Mouse (Mus musculus) left cerebral cortex, adult 9 months (tissue): ENCODE results near the gene Fsip2.

Experiments used
- DNase-seq, 2 experiments: peaks; one replicate each; pipeline ENCODE4 v3.0.0; 2022; ENCODE audit warnings: low spot score in 2 of 2

Gene Fsip2

GRCm38 (mm10) chr2:82943472-82943871 lies at the start of gene Fsip2:
Fsip2 (plus strand) TSS chr2:82943634.
- DNase-seq: no peak

DNA sequence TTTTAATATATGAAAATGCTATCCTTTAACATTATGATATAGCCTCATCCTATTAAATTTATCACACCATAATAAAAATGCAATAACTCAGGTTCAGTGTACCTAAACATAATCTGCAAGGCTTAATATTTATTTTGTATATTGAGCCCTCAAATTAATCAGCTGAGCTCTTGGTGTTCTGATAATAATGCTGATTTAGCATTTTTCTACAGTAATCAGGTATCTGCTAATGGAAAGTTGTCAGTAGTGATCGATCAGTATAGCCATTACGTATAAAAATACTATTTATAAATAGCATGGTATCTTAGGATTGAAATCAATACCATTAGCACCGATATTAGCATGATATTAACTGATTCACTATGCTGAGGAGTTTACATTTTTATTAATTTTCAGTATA lies 20.0 kb downstream of the Fsip2 start:
- DNase-seq: no peak

DNA sequence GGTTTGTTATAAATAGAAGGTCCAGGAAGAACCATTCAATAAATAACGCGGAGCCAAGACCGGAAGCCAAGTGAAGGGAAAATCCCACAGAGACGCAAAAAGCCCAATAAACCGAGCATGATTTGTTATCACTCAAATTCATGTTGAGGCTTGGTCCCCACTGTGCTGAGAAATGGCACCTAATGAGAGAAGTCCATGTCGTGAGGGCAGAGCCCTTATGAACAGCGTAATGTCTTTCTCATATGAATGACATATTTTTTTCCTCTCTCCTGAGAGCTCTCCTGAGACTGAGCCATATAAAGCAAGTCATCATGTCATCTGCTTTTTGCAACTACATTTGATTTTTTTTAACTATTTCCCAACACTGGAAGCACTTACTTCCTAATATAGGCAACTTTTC lies 82.4 kb downstream of the Fsip2 start:
- DNase-seq: no peak

DNA sequence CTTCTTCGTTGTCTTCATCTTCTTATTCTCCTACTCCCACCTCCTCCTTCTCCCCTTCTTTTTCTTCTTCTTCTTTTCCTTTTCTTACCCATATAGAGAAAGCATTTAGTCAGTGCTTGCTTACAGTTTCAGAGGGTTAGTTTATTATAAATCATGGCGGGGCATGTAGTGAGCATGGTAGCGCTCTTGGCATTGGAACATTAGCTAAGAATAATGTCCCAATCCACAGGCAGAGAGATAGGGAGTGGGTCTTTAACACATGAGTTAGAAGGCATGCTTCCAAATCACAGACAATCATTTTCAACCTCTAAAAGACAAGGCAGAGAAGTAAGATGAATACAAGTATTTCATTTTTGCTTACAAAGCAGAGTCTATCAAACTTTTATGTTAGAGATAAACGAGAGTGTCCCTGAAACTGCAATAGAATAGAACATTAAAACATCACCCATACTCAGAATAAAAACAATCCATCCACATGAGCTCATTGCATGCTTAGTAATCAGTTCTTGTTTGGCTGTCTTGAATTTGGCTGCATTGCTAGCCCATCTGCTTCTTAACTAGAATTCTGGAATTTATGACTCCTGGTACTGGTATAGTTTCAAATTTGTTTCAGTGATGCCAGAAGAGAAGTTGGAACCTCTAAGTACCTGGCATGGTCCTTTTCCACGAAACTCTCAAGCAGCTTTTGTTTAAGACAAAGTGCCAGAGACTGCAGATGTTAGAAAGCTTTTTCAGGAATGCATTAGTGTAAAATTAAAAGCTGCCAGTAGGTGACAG lies 109.7 kb downstream of the Fsip2 start:
- peak in 1 of 2 experiments; percentile 18 for DNase-seq
